Mouse (Mus musculus) hindbrain, embryonic 14.5 days (tissue): ENCODE measurements around the gene Arhgef11. TPM values are rescaled to one million over a fixed set of nuclear protein-coding genes. Genes with fewer than 3 reads are reported as not detected.

Experiments used
- ATAC-seq: fragments of 200-750 bp; cut with Nextera tagmentation; 2 replicates; pipeline ENCODE4 v1.8.0; 2017; ENCODE audit warnings: moderate number of reproducible peaks, mild to moderate bottlenecking, moderate TSS enrichment, moderate library complexity; ENCODE audit not compliant: low FRiP score
- DNase-seq: peaks from one replicate; pipeline ENCODE4 v3.0.0-alpha.2; 2015; ENCODE audit warnings: low spot score
- H3K27ac ChIP-seq: fragments of 300-500 bp; sonication (generic); 2 replicates; pipeline ENCODE4 v1.5.1; 2014; ENCODE audit warnings: mild to moderate bottlenecking, moderate library complexity
- H3K27me3 ChIP-seq: fragments of 300-500 bp; sonication (generic); 2 replicates; pipeline ENCODE4 v1.6.1; 2014; ENCODE audit warnings: mild to moderate bottlenecking, low read length, mixed read lengths; ENCODE audit not compliant: control insufficient read depth, insufficient read depth
- H3K36me3 ChIP-seq: fragments of 300-500 bp; sonication (generic); replicated peaks from 2 replicates; pipeline ENCODE4 v1.6.1; 2014; ENCODE audit not compliant: control insufficient read depth, insufficient read depth
- H3K4me1 ChIP-seq: fragments of 300-500 bp; sonication (generic); replicated peaks from 2 replicates; pipeline ENCODE4 v1.6.1; 2014; ENCODE audit warnings: antibody characterized with exemption, low read length, mixed read lengths; ENCODE audit not compliant: control insufficient read depth, insufficient read depth
- H3K4me2 ChIP-seq: fragments of 300-500 bp; sonication (generic); replicated peaks from 2 replicates; pipeline ENCODE4 v1.6.1; 2014; ENCODE audit warnings: mild to moderate bottlenecking, moderate library complexity
- H3K4me3 ChIP-seq: fragments of 300-500 bp; sonication (generic); replicated peaks from 2 replicates; pipeline ENCODE4 v1.5.1; 2014; ENCODE audit warnings: mild to moderate bottlenecking, low read length
- H3K9ac ChIP-seq: fragments of 300-500 bp; sonication (generic); 2 replicates; pipeline ENCODE4 v1.6.1; 2014
- H3K9me3 ChIP-seq: fragments of 300-500 bp; sonication (generic); 2 replicates; pipeline ENCODE4 v1.6.1; 2016; ENCODE audit warnings: low read length; ENCODE audit not compliant: control insufficient read depth
- WGBS: fragments of 180-500 bp; shearing (Covaris S2); extraction: QIAGEN DNeasy Blood & Tissue Kit; methylation state at CpG from one replicate; pipeline ENCODE4 v1.1.7; 2014; 5-methylcytosine and 5-hydroxymethylcytosine counted together
- polyA plus RNA-seq: library from polyadenylated mRNA; unstranded; fragments of >200 nt; fragmentation: Nextera tagmentation; extraction: Ambion mirVana; gene quantifications from 2 replicates; pipeline ENCODE4 v1.2.1, GENCODE M21; 2014

Gene Arhgef11
- polyA plus RNA-seq, 1 experiment from 2014 or later, result 27.0 TPM

- peak overlapping the region; percentile 77 for H3K9ac ChIP-seq
- H3K4me2 ChIP-seq, result peak overlapping the region; percentile 98
- H3K27me3 ChIP-seq, result no peaks in the 10 kb centered on the region
- ATAC-seq (no peak), DNase-seq (no peak)
- H3K4me3 ChIP-seq, result peak overlapping the region; percentile 66
- peak overlapping the region; percentile 88; the same call in 1 of the 2 replicates for H3K27ac ChIP-seq
- peaks cover 46% of the 10 kb centered on the region for H3K4me1 ChIP-seq
- 3% methylated on average over 3 of the region's 3 CpGs for WGBS
- H3K9me3 ChIP-seq, result no peaks in the 10 kb centered on the region
- no peaks in the 10 kb centered on the region for H3K36me3 ChIP-seq
Observed at GRCm38 (mm10) chr3:87618240-87618639, 881 bp downstream of the Arhgef11 start.

DNA sequence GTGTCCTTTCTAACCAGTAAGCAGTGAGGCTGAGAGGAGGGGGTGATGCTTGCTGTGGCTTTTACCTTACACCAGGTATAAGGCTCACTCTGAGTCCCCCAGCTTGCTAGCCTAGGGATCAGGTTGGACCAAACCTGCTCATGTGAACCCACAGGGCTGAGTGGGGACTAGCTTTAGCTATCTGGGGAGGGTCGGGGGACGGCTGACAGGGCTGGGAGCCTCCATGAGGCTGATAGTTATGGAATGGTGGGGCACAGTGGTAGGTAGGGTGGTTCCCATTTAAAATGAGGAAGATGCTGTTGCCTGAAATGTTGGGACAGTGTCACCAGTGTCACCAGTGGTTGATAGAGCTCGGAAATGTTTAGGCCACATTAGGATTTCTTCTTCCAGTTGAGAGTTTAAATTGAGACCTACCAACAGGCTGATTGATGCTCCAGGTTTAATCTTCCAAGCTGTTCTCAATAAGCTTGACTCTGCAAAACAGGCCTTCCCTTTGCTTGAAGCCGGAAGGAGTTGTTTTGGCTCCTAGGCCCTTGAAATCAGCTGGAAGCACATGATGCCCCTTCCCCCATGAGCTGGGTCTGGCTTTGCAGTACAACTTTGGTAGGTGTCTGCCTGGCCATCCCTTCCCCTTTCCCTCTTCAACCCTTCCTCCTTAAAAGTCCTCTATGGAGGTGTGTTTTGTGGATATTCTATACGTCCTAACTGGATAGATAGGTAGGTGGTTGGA is 1.8 kb downstream of the Arhgef11 start:
- Histone ChIP-seq H3K4me1 (peaks cover 46% of the 10 kb centered on the region), H3K27me3 (no peaks in the 10 kb centered on the region), H3K9ac (peak overlapping the region; percentile 77), H3K9me3 (no peaks in the 10 kb centered on the region), H3K36me3 (no peaks in the 10 kb centered on the region), H3K4me3 (peak overlapping the region; percentile 66), H3K27ac (no peak overlapping the region), H3K4me2 (peak overlapping the region; percentile 98)
- DNase-seq (no peak), ATAC-seq (no peak)
- 48% methylated on average over 5 of the region's 5 CpGs for WGBS

DNA sequence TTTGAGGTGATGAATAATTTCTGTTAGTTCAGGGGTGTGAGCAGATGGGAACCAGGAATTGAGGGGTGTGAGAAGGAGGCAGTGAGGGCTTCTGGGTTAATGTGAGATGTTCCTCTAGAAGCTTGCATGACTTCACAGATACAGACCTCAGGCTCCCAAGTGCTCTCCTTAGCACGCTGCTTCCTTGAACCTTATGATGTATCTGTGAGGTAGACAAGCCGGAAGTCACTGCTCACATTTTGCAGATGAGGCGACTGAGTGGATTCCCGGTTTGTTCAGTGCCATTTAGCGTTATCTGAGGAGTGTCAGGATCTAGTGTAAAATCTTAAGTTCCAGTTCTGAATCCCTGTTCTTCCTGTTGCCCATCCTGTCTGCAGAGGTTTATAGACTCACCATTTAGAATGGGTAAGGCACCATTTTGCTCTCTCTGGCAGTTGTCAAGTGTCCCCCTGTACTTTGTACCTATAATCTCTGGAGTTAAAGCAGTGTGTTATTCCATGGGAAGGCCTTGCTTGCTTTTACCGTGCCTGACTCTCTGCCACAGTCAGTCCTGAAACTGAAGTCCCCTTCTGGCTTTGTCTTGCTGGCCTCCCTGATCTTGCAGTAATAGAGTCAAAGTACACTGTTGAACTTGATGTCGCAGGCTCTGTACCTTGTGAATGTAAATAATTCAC is 3.0 kb downstream of the Arhgef11 start:
- DNase-seq (no peak), ATAC-seq (no peak)
- H3K4me1 ChIP-seq, result peaks cover 46% of the 10 kb centered on the region

DNA sequence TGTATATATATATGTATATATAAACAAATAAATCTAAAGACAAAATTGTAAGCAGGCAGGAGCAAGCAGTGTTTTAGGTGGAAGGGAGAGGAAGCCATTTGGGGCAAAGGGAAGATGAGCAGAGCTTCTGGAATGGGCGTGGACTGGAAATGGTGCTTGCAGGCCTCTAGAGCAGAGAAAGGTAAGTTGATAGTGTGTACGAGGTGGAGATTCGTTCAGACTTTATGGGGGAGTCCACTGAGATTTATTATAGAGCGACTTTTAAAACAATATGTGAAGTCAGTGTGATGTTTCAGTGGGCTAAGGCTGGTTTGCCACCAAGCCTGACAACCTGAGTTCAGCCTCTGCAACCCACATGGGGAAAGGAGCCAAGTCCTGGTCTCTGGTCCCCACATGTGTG is 7.5 kb downstream of the Arhgef11 start:
- Histone ChIP-seq H3K4me1 (peaks cover 28% of the 10 kb centered on the region), H3K9me3 (no peaks in the 10 kb centered on the region), H3K27ac (no peak overlapping the region), H3K4me2 (no peak overlapping the region), H3K36me3 (no peaks in the 10 kb centered on the region), H3K4me3 (no peak overlapping the region), H3K27me3 (no peaks in the 10 kb centered on the region), H3K9ac (no peak overlapping the region)
- WGBS, result 94% methylated on average over 4 of the region's 4 CpGs
- DNase-seq (no peak), ATAC-seq (no peak)

More for the DNA sequence above, 3.0 kb downstream of the Arhgef11 start:
- 55% methylated on average over 7 of the region's 7 CpGs for WGBS
- H3K4me3 ChIP-seq, result peak overlapping the region; percentile 66
- peak overlapping the region; percentile 77 for H3K9ac ChIP-seq
- no peaks in the 10 kb centered on the region for H3K27me3 ChIP-seq
- no peak overlapping the region for H3K27ac ChIP-seq
- peak overlapping the region; percentile 98 for H3K4me2 ChIP-seq
- no peaks in the 10 kb centered on the region for H3K9me3 ChIP-seq
- no peaks in the 10 kb centered on the region for H3K36me3 ChIP-seq

DNA sequence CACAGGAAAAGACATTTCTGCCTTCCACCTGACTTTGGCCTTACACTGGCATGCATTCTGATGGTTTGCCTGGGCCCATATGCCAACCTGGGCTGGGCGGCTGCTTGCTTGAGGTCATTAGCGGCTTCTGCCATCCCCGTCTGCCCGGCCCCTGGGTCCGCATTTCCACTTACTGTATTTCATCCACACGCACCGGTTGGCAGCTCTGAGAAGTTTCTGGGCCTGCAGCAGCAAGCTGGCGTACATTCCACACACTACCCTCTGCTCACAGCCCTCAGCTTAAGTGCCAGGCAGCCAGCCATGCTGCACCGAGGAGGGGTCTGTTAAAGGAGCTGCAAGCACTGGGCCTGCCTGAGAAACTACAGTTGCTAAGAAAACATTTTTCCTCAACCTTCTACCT is 13.5 kb downstream of the Arhgef11 start:
- Histone ChIP-seq H3K36me3 (no peaks in the 10 kb centered on the region), H3K9me3 (no peaks in the 10 kb centered on the region), H3K27ac (no peak overlapping the region), H3K4me2 (no peak overlapping the region), H3K27me3 (no peaks in the 10 kb centered on the region), H3K4me1 (no peaks in the 10 kb centered on the region), H3K9ac (no peak overlapping the region), H3K4me3 (no peak overlapping the region)
- ATAC-seq, result no peak
- no peak for DNase-seq
- WGBS, result 73% methylated on average over 9 of the region's 9 CpGs

DNA sequence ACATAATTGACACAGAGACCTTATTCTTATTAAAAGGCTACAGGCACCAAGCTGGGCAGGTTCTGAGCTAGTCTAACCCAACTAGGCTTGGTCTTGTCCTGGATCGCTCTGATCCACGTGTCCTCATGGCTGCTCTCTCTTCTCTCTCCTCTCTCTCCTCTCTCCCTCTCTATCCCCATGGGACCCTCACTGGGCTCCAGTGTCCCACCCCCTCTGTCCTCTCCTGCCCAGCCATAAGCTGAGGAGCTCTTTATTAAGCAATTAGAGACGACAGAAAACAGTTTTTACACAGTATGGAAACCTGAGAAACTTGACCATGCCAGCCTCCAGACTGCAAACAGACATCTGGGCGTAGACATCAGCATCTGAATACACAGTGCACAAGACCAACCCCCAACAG is 14.0 kb downstream of the Arhgef11 start:
- H3K4me3 ChIP-seq, result no peak overlapping the region
- DNase-seq (no peak), ATAC-seq (no peak)
- H3K4me2 ChIP-seq, result no peak overlapping the region
- H3K27ac ChIP-seq, result no peak overlapping the region
- no peaks in the 10 kb centered on the region for H3K36me3 ChIP-seq
- H3K27me3 ChIP-seq, result no peaks in the 10 kb centered on the region
- no peak overlapping the region for H3K9ac ChIP-seq
- 84% methylated on average over 4 of the region's 4 CpGs for WGBS
- no peaks in the 10 kb centered on the region for H3K4me1 ChIP-seq
- no peaks in the 10 kb centered on the region for H3K9me3 ChIP-seq

DNA sequence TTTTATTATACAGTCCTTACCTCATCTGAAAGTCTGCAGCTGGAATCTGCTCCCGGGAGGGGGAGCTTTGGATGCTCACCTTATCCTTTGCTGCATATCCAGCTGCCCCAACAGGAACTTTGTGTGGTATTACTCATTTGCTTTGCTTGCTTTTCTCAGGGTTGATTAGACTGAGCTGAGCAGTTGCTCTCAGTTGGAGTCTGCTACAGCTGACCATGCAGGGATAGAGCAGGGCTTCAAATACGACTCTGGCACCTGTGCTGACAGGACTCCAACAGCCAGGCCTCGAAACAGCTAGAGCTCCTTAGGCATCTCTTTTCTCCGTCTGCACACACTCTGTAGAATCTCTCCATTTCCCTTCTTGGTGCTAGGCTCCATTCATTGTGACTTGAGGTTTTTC is 18.2 kb downstream of the Arhgef11 start:
- no peaks in the 10 kb centered on the region for H3K27me3 ChIP-seq
- no peaks in the 10 kb centered on the region for H3K9me3 ChIP-seq
- H3K9ac ChIP-seq, result no peak overlapping the region
- WGBS, result 71% methylated on average over 4 of the region's 4 CpGs
- no peaks in the 10 kb centered on the region for H3K36me3 ChIP-seq
- no peak overlapping the region for H3K4me3 ChIP-seq
- no peaks in the 10 kb centered on the region for H3K4me1 ChIP-seq
- no peak overlapping the region for H3K27ac ChIP-seq
- DNase-seq, result no peak
- no peak overlapping the region for H3K4me2 ChIP-seq
- no peak for ATAC-seq

- DNase-seq (no peak), ATAC-seq (no peak)
- Histone ChIP-seq H3K27ac (no peak overlapping the region), H3K9me3 (no peaks in the 10 kb centered on the region), H3K4me2 (no peak overlapping the region), H3K4me1 (peaks cover 11% of the 10 kb centered on the region), H3K27me3 (no peaks in the 10 kb centered on the region), H3K4me3 (no peak overlapping the region), H3K36me3 (no peaks in the 10 kb centered on the region), H3K9ac (no peak overlapping the region)
- WGBS, result 60% methylated on average over 1 of the region's 1 CpGs
Observed at GRCm38 (mm10) chr3:87643453-87643852, 26.1 kb downstream of the Arhgef11 start.

GRCm38 (mm10) chr3:87646174-87646573 is 28.8 kb downstream of the Arhgef11 start:
- Histone ChIP-seq H3K4me3 (no peak overlapping the region), H3K9ac (no peak overlapping the region), H3K27me3 (no peaks in the 10 kb centered on the region), H3K4me1 (peaks cover 11% of the 10 kb centered on the region), H3K9me3 (no peaks in the 10 kb centered on the region), H3K4me2 (no peak overlapping the region), H3K27ac (no peak overlapping the region), H3K36me3 (no peaks in the 10 kb centered on the region)
- ATAC-seq (no peak), DNase-seq (no peak)
- WGBS, result 100% methylated on average over 1 of the region's 1 CpGs
